ENCODE assay signal across 13 mouse cellular contexts in the genomic region with DNA sequence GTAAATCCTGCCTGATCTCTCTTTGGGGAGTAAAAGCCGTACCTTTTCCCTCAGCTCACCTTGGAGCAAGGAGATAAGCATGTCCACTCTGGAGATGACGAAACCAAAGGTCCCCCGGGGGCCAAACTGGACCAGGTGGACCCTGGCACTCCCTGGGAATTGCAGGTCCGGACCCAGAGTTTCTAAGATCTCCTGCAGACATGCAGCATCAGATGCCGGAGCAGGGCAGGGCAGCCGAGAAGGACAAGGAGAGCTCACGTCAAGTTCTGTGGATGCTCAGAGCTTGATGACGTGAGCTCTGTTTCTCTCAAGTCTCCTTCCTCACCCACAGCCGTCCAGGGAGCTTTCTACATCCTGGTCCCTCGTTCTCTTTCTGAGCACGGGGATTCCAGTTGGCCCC.
DNase-seq lines count a peak whose midpoint lies in the region.
"Had no signal": no experiment of that assay in that cellular context is flagged by ENCODE, and none has a peak within 500 bp of the region (broad histone marks: within the 10 kb centered on the region; RNA-seq: fewer than 3 reads in every experiment).

No protein-coding gene starts in this region.

- peak; percentile 82 for DNase-seq in heart, adult 11 months
- DNase-seq in heart, adult 9 months (ENCODE audit: low spot score in 2 of 2) = no peak
- DNase-seq: adrenal gland, adult 2 months; adrenal gland, adult 8-10 months; adrenal gland, postnatal 10 days; adrenal gland, postnatal 14 days; adrenal gland, postnatal 25 days; adrenal gland, postnatal 36 days; B cell, adult 2 months; cerebellum, adult 11 months; cerebellum, adult 11-12 months; cerebellum, adult 18-20 months; cerebellum, adult 2 months had no signal
